Mouse (Mus musculus): ENCODE data around the gene Satb2. TPM values are rescaled to one million over a fixed set of nuclear protein-coding genes. Genes with fewer than 3 reads are reported as not detected.
A peak's percentile ranks its signal among the peaks of the same experiment; 100 is the strongest.

Gene Satb2
- polyA plus RNA-seq, 1 experiment from 2014 or later = 1.1 TPM

DNA sequence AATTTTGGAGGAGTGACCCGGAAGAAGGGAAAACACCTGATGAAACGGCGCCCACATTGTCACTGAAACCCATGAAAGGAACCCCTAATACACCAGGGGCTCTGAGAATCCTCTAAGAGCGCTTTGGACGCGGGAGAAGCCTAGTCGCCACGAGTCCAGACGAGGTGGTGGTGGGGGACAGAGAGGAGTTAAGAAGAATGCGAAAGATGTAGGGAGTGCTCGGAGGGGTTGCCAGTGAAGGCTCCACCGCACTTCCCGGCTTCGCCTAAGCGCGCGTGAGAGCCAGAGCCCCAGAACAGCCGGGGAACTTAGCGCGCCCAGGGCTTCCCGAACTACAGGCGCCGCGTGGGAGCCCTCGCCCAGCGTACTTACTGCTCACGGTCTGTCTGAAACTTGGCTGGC, 7.7 kb downstream of the Satb2 start:
- H3K4me3 ChIP-seq (ENCODE audit: low read depth, low read length) = peak overlapping the region; percentile 70
- no peak overlapping the region for H3K27ac ChIP-seq (ENCODE audit: low read length)
- no peaks in the 10 kb centered on the region for H3K9me3 ChIP-seq (ENCODE audit: control insufficient read depth, low read depth, low read length)
- under 1% methylated on average over 27 of the region's 27 CpGs for WGBS
- no peak for ATAC-seq (ENCODE audit: insufficient number of reproducible peaks, insufficient read depth, low FRiP score, low read depth)
- no peak overlapping the region for H3K9ac ChIP-seq (replicated peaks; ENCODE audit: low read depth, low read length)
- no peaks in the 10 kb centered on the region for H3K36me3 ChIP-seq (ENCODE audit: control insufficient read depth, insufficient read depth, low read length)
- peaks cover 13% of the 10 kb centered on the region; the same call in 1 of the 2 replicates for H3K4me1 ChIP-seq (ENCODE audit: control insufficient read depth, insufficient read depth, low read length)
- H3K27me3 ChIP-seq (ENCODE audit: control insufficient read depth, insufficient read depth, low read length) = peaks cover 12% of the 10 kb centered on the region
- H3K4me2 ChIP-seq (replicated peaks; ENCODE audit: low read depth, low read length) = peak overlapping the region; percentile 94

- no peak for ATAC-seq (ENCODE audit: insufficient number of reproducible peaks, insufficient read depth, low FRiP score, low read depth)
- H3K4me2 ChIP-seq (replicated peaks; ENCODE audit: low read depth, low read length) = peak overlapping the region; percentile 47
- no peak overlapping the region for H3K9ac ChIP-seq (replicated peaks; ENCODE audit: low read depth, low read length)
- no peaks in the 10 kb centered on the region for H3K9me3 ChIP-seq (ENCODE audit: control insufficient read depth, low read depth, low read length)
- peaks cover 12% of the 10 kb centered on the region for H3K27me3 ChIP-seq (ENCODE audit: control insufficient read depth, insufficient read depth, low read length)
- 3% methylated on average over 47 of the region's 47 CpGs for WGBS
- no peak overlapping the region for H3K27ac ChIP-seq (ENCODE audit: low read length)
- no peaks in the 10 kb centered on the region for H3K36me3 ChIP-seq (ENCODE audit: control insufficient read depth, insufficient read depth, low read length)
- H3K4me3 ChIP-seq (ENCODE audit: low read depth, low read length) = peak overlapping the region; percentile 23; the same call in 1 of the 2 replicates
- peaks cover 13% of the 10 kb centered on the region; the same call in 1 of the 2 replicates for H3K4me1 ChIP-seq (ENCODE audit: control insufficient read depth, insufficient read depth, low read length)
Observed at GRCm38 (mm10) chr1:56969364-56970360, 8.8 kb downstream of the Satb2 start.

DNA sequence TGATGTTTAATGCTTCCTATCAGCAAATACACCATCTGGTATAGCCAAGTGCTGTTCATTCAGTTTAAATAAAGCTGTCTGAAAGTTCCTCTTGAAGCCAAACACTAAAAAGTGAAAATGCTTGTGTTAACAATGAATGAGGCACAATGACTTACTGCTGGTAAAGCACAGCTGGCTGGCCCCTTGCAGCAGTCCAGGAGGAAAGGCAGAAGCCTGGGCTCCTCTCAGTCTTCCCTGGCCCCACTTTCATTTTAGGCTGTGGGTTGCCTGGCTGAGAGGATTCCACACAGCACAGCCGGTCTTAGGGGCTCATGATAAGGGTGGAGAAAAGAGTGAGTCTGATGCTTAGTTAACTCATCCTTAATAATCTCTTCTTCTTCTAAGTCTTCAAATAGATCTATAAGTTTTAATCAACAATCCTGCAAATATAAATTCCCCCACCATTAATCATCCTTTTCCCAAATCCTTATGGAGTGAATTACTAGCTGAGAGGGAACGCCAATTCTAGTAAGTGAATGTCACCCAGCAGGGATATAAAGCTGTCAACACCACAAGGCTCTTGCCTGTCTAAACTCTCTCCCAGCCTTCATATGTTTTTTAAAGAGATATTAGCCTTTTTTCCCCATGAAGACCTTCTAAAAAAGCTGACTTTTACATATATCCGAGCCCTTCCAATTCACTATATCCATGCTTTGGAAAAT, 12.4 kb downstream of the Satb2 start:
- no peak overlapping the region for H3K4me3 ChIP-seq (ENCODE audit: low read depth, low read length)
- no peak overlapping the region for H3K9ac ChIP-seq (replicated peaks; ENCODE audit: low read depth, low read length)
- H3K4me1 ChIP-seq (ENCODE audit: control insufficient read depth, insufficient read depth, low read length) = 0 out of 2 replicates have a peak, but pooled peaks cover 6% of the 10 kb centered on the region
- H3K27ac ChIP-seq (ENCODE audit: low read length) = no peak overlapping the region
- WGBS = 56% methylated on average over 3 of the region's 3 CpGs
- no peak for ATAC-seq (ENCODE audit: insufficient number of reproducible peaks, insufficient read depth, low FRiP score, low read depth)
- no peaks in the 10 kb centered on the region for H3K36me3 ChIP-seq (ENCODE audit: control insufficient read depth, insufficient read depth, low read length)
- no peaks in the 10 kb centered on the region for H3K9me3 ChIP-seq (ENCODE audit: control insufficient read depth, low read depth, low read length)
- H3K4me2 ChIP-seq (replicated peaks; ENCODE audit: low read depth, low read length) = no peak overlapping the region
- H3K27me3 ChIP-seq (ENCODE audit: control insufficient read depth, insufficient read depth, low read length) = peaks cover 8% of the 10 kb centered on the region

GRCm38 (mm10) chr1:56964493-56964892, 14.0 kb downstream of the Satb2 start:
- no peak overlapping the region for H3K27ac ChIP-seq (ENCODE audit: low read length)
- no peak overlapping the region for H3K9ac ChIP-seq (replicated peaks; ENCODE audit: low read depth, low read length)
- ATAC-seq (ENCODE audit: insufficient number of reproducible peaks, insufficient read depth, low FRiP score, low read depth) = no peak
- H3K4me3 ChIP-seq (ENCODE audit: low read depth, low read length) = no peak overlapping the region
- H3K4me2 ChIP-seq (replicated peaks; ENCODE audit: low read depth, low read length) = no peak overlapping the region
- H3K4me1 ChIP-seq (ENCODE audit: control insufficient read depth, insufficient read depth, low read length) = no peaks in the 10 kb centered on the region
- no peaks in the 10 kb centered on the region for H3K36me3 ChIP-seq (ENCODE audit: control insufficient read depth, insufficient read depth, low read length)
- WGBS = 86% methylated on average over 7 of the region's 7 CpGs
- H3K9me3 ChIP-seq (ENCODE audit: control insufficient read depth, low read depth, low read length) = no peaks in the 10 kb centered on the region
- peaks cover 7% of the 10 kb centered on the region for H3K27me3 ChIP-seq (ENCODE audit: control insufficient read depth, insufficient read depth, low read length)

DNA sequence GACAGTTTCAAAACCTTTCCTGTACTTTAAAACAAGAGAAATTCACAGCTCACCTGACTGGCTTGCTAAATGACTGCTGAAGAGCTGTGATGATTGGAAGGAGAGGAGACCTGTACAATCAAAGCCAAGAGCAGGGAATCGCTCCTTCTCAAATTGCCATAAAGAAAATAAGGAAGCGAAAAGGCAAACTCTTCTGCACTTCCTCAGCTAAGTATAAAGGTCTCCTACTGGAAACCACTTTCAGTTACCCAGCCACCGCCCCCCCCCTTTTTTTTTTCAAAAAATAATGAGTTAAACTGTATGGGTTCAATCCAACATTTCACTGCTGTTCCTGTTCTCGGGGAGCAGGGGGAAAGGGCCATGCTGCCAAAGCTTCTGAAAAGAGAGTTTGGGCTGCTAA, 15.2 kb downstream of the Satb2 start:
- no peaks in the 10 kb centered on the region for H3K27me3 ChIP-seq (ENCODE audit: control insufficient read depth, insufficient read depth, low read length)
- no peak for ATAC-seq (ENCODE audit: insufficient number of reproducible peaks, insufficient read depth, low FRiP score, low read depth)
- H3K4me3 ChIP-seq (ENCODE audit: low read depth, low read length) = no peak overlapping the region
- H3K9me3 ChIP-seq (ENCODE audit: control insufficient read depth, low read depth, low read length) = no peaks in the 10 kb centered on the region
- H3K36me3 ChIP-seq (ENCODE audit: control insufficient read depth, insufficient read depth, low read length) = no peaks in the 10 kb centered on the region
- H3K4me2 ChIP-seq (replicated peaks; ENCODE audit: low read depth, low read length) = no peak overlapping the region
- H3K27ac ChIP-seq (ENCODE audit: low read length) = no peak overlapping the region
- H3K9ac ChIP-seq (replicated peaks; ENCODE audit: low read depth, low read length) = no peak overlapping the region
- no peaks in the 10 kb centered on the region for H3K4me1 ChIP-seq (ENCODE audit: control insufficient read depth, insufficient read depth, low read length)
- 77% methylated on average over 4 of the region's 4 CpGs for WGBS

DNA sequence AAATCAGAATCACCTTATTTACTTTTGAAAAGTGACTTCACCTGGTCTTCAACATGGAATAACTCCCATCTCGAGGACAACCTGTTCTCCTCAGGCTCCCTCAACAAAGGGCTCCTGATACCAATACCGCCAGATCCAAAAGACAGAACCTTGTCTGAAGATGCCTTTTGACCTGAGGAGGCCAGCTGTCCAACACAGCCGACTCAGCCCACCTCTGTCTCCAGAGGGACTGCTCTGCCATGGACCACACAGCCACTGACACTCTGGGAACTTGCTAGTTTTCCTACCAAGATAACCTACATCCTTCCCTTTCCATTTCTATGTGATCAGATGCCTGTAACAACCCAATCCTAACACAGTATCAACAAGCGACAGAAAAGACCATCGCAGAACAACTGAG, 19.5 kb downstream of the Satb2 start:
- H3K27me3 ChIP-seq (ENCODE audit: control insufficient read depth, insufficient read depth, low read length) = no peaks in the 10 kb centered on the region
- no peaks in the 10 kb centered on the region for H3K4me1 ChIP-seq (ENCODE audit: control insufficient read depth, insufficient read depth, low read length)
- no peak overlapping the region for H3K4me3 ChIP-seq (ENCODE audit: low read depth, low read length)
- H3K36me3 ChIP-seq (ENCODE audit: control insufficient read depth, insufficient read depth, low read length) = no peaks in the 10 kb centered on the region
- H3K9ac ChIP-seq (replicated peaks; ENCODE audit: low read depth, low read length) = no peak overlapping the region
- ATAC-seq (ENCODE audit: insufficient number of reproducible peaks, insufficient read depth, low FRiP score, low read depth) = no peak
- no peaks in the 10 kb centered on the region for H3K9me3 ChIP-seq (ENCODE audit: control insufficient read depth, low read depth, low read length)
- H3K27ac ChIP-seq (ENCODE audit: low read length) = no peak overlapping the region
- no peak overlapping the region for H3K4me2 ChIP-seq (replicated peaks; ENCODE audit: low read depth, low read length)
- WGBS = 79% methylated on average over 5 of the region's 5 CpGs

DNA sequence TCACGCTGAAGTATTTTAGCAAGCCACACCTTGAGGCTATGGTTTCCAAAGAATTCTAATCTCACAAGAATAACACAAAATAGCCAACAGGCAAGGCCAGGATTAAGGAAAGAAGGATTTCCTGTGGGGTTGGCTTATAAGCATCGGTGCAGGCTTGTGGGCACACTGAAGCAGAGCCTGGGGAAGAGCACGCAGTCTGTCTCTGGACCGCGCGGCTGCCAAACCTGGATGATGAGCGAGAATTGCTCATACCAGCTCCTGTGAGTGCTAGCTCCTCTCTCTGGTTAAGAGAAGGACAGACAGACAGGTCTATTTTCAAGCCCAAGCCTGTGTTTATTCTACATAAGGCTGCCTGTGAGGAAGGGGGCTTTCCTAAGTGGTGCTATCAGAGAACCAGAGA, 20.5 kb downstream of the Satb2 start:
- H3K9me3 ChIP-seq (ENCODE audit: control insufficient read depth, low read depth, low read length) = no peaks in the 10 kb centered on the region
- 77% methylated on average over 7 of the region's 7 CpGs for WGBS
- H3K9ac ChIP-seq (replicated peaks; ENCODE audit: low read depth, low read length) = no peak overlapping the region
- H3K27me3 ChIP-seq (ENCODE audit: control insufficient read depth, insufficient read depth, low read length) = no peaks in the 10 kb centered on the region
- H3K4me1 ChIP-seq (ENCODE audit: control insufficient read depth, insufficient read depth, low read length) = no peaks in the 10 kb centered on the region
- no peak for ATAC-seq (ENCODE audit: insufficient number of reproducible peaks, insufficient read depth, low FRiP score, low read depth)
- no peak overlapping the region for H3K4me3 ChIP-seq (ENCODE audit: low read depth, low read length)
- no peaks in the 10 kb centered on the region for H3K36me3 ChIP-seq (ENCODE audit: control insufficient read depth, insufficient read depth, low read length)
- H3K4me2 ChIP-seq (replicated peaks; ENCODE audit: low read depth, low read length) = no peak overlapping the region
- H3K27ac ChIP-seq (ENCODE audit: low read length) = no peak overlapping the region

DNA sequence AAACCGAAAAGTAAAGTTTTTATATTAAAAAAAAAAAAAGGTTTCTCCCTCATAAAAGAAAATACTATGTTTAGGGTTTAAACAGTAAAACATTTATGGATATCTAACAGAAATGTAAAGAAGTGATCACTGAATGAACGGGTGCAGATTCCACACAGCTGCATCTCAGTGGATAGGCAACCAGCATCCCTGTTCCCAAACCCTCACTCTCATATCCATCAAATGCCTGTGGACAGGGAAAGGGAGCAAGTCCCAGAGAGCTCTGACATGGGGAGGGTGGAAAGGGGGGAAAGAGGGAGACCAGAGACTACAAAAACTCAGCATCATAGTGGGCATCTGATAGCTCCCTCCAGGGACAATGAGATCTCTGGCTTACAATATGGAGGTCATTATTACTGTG, 21.6 kb downstream of the Satb2 start:
- Histone ChIP-seq H3K4me3 (ENCODE audit: low read depth, low read length) (no peak overlapping the region), H3K9me3 (ENCODE audit: control insufficient read depth, low read depth, low read length) (no peaks in the 10 kb centered on the region), H3K9ac (replicated peaks; ENCODE audit: low read depth, low read length) (no peak overlapping the region), H3K36me3 (ENCODE audit: control insufficient read depth, insufficient read depth, low read length) (no peaks in the 10 kb centered on the region), H3K27me3 (ENCODE audit: control insufficient read depth, insufficient read depth, low read length) (no peaks in the 10 kb centered on the region), H3K4me2 (replicated peaks; ENCODE audit: low read depth, low read length) (no peak overlapping the region), H3K27ac (ENCODE audit: low read length) (no peak overlapping the region), H3K4me1 (ENCODE audit: control insufficient read depth, insufficient read depth, low read length) (no peaks in the 10 kb centered on the region)
- 88% methylated on average over 2 of the region's 2 CpGs for WGBS
- no peak for ATAC-seq (ENCODE audit: insufficient number of reproducible peaks, insufficient read depth, low FRiP score, low read depth)

Data from stomach, embryonic 14.5 days (tissue).